8 mouse cellular contexts compared by ENCODE assay signal in genomic region chr17:44455681-44456600, GRCm38 (mm10).
A peak's percentile ranks its signal among the peaks of the same experiment; 100 is the strongest.
DNase-seq lines count a peak whose midpoint lies in the region; ATAC-seq and TF ChIP-seq lines count a peak whose summit lies in the region.

No protein-coding gene starts in this region.

- peak; percentile 79 for ATAC-seq in CD4-positive, CD25-positive, alpha-beta regulatory T cell, adult 4 months
- ATAC-seq in forebrain, embryonic 11.5 days (replicated peaks; ENCODE audit: low FRiP score), result 0 out of 2 replicates have a peak, but pooled peaks have one; percentile 55
- peak; percentile 85 to 87 for ATAC-seq in hematopoietic stem cell, adult 5-6 weeks (replicated peaks in 1 of 2; ENCODE audit: insufficient read depth in 1 of 2, low FRiP score in 2 of 2, low TSS enrichment in 1 of 2, low read depth in 1 of 2, poor library complexity in 2 of 2, severe bottlenecking in 2 of 2)
- ATAC-seq in lung, embryonic 15.5 days (ENCODE audit: borderline replicate concordance, extremely low read depth, low FRiP score, low TSS enrichment), result peak; percentile 64; the same call in 1 of the 2 replicates

- no peak for TF ChIP-seq POLR2A in brain, embryonic 14.5 days (IDR thresholded peaks at IDR 0.05; ENCODE audit: borderline replicate concordance, extremely low read depth, insufficient read depth, insufficient read length, poor library complexity, severe bottlenecking)

- DNase-seq in brain, embryonic 14.5 days (ENCODE audit: low read depth), result peak; percentile 75
- peak; percentile 79 for DNase-seq in forebrain, embryonic 11.5 days (ENCODE audit: low spot score)
- peak; percentile 53 to 80 for DNase-seq in layer of hippocampus, adult 18-20 months (ENCODE audit: low spot score in 2 of 2)
- peak; percentile 64 for DNase-seq in ovary, postnatal 14 days (ENCODE audit: low spot score)
- DNase-seq in thymus, postnatal 36 days, result peak; percentile 67 to 70

- no peak overlapping the region for H3K27ac ChIP-seq in forebrain, embryonic 11.5 days (ENCODE audit: low read depth, low read length)
- H3K27ac ChIP-seq in lung, embryonic 15.5 days, result no peak overlapping the region

- H3K9me3 ChIP-seq in forebrain, embryonic 11.5 days (ENCODE audit: control insufficient read depth, low read length), result no peaks in the 10 kb centered on the region
- no peaks in the 10 kb centered on the region for H3K9me3 ChIP-seq in lung, embryonic 15.5 days

- peak; percentile 82 for TF ChIP-seq CTCF in brain, embryonic 14.5 days (IDR thresholded peaks at IDR 0.05; ENCODE audit: borderline replicate concordance, extremely low read depth, insufficient read depth, insufficient read length)

- no peak overlapping the region for H3K9ac ChIP-seq in forebrain, embryonic 11.5 days (ENCODE audit: low read length)
- no peak overlapping the region for H3K9ac ChIP-seq in lung, embryonic 15.5 days

- no peak overlapping the region for H3K4me3 ChIP-seq in forebrain, embryonic 11.5 days (ENCODE audit: low read depth, low read length)
- H3K4me3 ChIP-seq in lung, embryonic 15.5 days, result no peak overlapping the region

- H3K36me3 ChIP-seq in forebrain, embryonic 11.5 days (ENCODE audit: control insufficient read depth, insufficient read depth, low read length), result no peaks in the 10 kb centered on the region
- no peaks in the 10 kb centered on the region for H3K36me3 ChIP-seq in lung, embryonic 15.5 days

- no peaks in the 10 kb centered on the region for H3K27me3 ChIP-seq in forebrain, embryonic 11.5 days (ENCODE audit: control insufficient read depth, insufficient read depth, low read length)
- H3K27me3 ChIP-seq in lung, embryonic 15.5 days, result peaks cover 30% of the 10 kb centered on the region

- no peaks in the 10 kb centered on the region for H3K4me1 ChIP-seq in forebrain, embryonic 11.5 days (replicated peaks; ENCODE audit: control insufficient read depth, insufficient read depth, low read length)
- no peaks in the 10 kb centered on the region for H3K4me1 ChIP-seq in lung, embryonic 15.5 days

- no peak overlapping the region for H3K4me2 ChIP-seq in forebrain, embryonic 11.5 days (ENCODE audit: low read depth, low read length, severe bottlenecking)
- no peak overlapping the region; the same call in 1 of the 2 replicates for H3K4me2 ChIP-seq in lung, embryonic 15.5 days

- WGBS in forebrain, embryonic 11.5 days, result 42% methylated on average over 12 of the region's 12 CpGs
- WGBS in lung, embryonic 15.5 days, result 25% methylated on average over 12 of the region's 12 CpGs
